Comparison of ENCODE assay signal across 9 mouse cellular contexts in the genomic region with DNA sequence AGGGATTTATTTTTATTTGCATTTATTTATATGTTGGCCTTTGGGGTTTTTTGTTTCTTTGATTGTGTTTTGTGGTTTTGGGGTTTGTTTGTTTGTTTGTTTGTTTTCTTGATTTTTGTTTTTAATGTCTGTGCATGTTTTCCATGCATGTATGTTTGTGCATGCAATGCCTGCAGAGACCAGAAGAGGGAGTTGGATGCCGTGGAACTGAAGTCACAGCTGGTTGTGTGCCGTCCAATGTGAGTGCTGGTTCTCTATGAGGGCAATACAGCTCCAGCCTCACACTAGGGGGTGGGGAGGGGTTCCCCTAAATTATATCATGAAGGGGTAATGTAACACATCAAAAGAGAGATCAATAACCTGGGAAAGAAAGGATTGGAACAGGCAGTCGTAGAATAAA. TPM values are rescaled to one million over a fixed set of nuclear protein-coding genes. Genes with fewer than 3 reads are reported as not detected.
A peak's percentile ranks its signal among the peaks of the same experiment; 100 is the strongest.
DNase-seq lines count a peak whose midpoint lies in the region; ATAC-seq and TF ChIP-seq lines count a peak whose summit lies in the region.
"Had no signal": no experiment of that assay in that cellular context is flagged by ENCODE, and none has a peak within 500 bp of the region (broad histone marks: within the 10 kb centered on the region; RNA-seq: fewer than 3 reads in every experiment).

No protein-coding gene starts in this region.

- no peak for TF ChIP-seq EP300 in ES-Bruce4 (IDR thresholded peaks at IDR 0.05; ENCODE audit: insufficient read depth, low read depth, low read length)

- H3K36me3 ChIP-seq in kidney, embryonic 14.5 days (ENCODE audit: control insufficient read depth, insufficient read depth, low read length), result no peaks in the 10 kb centered on the region
- no peaks in the 10 kb centered on the region for H3K36me3 ChIP-seq in ES-Bruce4 (ENCODE audit: control insufficient read depth, insufficient read depth, low read length, poor library complexity, severe bottlenecking)
- H3K36me3 ChIP-seq: embryonic facial prominence, embryonic 15.5 days; limb, embryonic 12.5 days had no signal

- no peaks in the 10 kb centered on the region for H3K4me1 ChIP-seq in kidney, embryonic 14.5 days (ENCODE audit: control insufficient read depth, insufficient read depth, low read length)
- H3K4me1 ChIP-seq in ES-Bruce4 (ENCODE audit: control insufficient read depth, insufficient read depth, low read length), result no peaks in the 10 kb centered on the region
- H3K4me1 ChIP-seq: embryonic facial prominence, embryonic 15.5 days; limb, embryonic 12.5 days had no signal

- peak; percentile 82 for TF ChIP-seq CTCF in ES-Bruce4 (IDR thresholded peaks at IDR 0.05; ENCODE audit: low read depth, low read length)
- peak; percentile 56; the same call in 1 of the 2 replicates for TF ChIP-seq CTCF in brain, embryonic 14.5 days (IDR thresholded peaks at IDR 0.05; ENCODE audit: borderline replicate concordance, extremely low read depth, insufficient read depth, insufficient read length)

- 57% methylated on average over 3 of the region's 3 CpGs for WGBS in kidney, embryonic 14.5 days

- no peaks in the 10 kb centered on the region for H3K9me3 ChIP-seq in kidney, embryonic 14.5 days (ENCODE audit: control insufficient read depth, low read length)
- no peaks in the 10 kb centered on the region for H3K9me3 ChIP-seq in ES-Bruce4 (replicated peaks; ENCODE audit: control insufficient read depth, insufficient read depth, low read length, poor library complexity, severe bottlenecking)
- H3K9me3 ChIP-seq: embryonic facial prominence, embryonic 15.5 days; limb, embryonic 12.5 days had no signal

- TF ChIP-seq POLR2A in ES-Bruce4 (IDR thresholded peaks at IDR 0.05; ENCODE audit: insufficient read depth, low read length), result no peak
- no peak for TF ChIP-seq POLR2A in brain, embryonic 14.5 days (IDR thresholded peaks at IDR 0.05; ENCODE audit: borderline replicate concordance, extremely low read depth, insufficient read depth, insufficient read length, poor library complexity, severe bottlenecking)

- no peak overlapping the region for H3K4me2 ChIP-seq in kidney, embryonic 14.5 days (replicated peaks; ENCODE audit: low read depth, low read length)
- H3K4me2 ChIP-seq: embryonic facial prominence, embryonic 15.5 days; limb, embryonic 12.5 days had no signal

- no peak overlapping the region for H3K27ac ChIP-seq in kidney, embryonic 14.5 days (ENCODE audit: low read depth, low read length)
- H3K27ac ChIP-seq in ES-Bruce4 (ENCODE audit: insufficient read depth, low read length), result no peak overlapping the region
- H3K27ac ChIP-seq: embryonic facial prominence, embryonic 15.5 days; limb, embryonic 12.5 days had no signal

- no peak for ATAC-seq in kidney, embryonic 14.5 days (ENCODE audit: low FRiP score, low TSS enrichment)

- no peaks in the 10 kb centered on the region for H3K27me3 ChIP-seq in kidney, embryonic 14.5 days (ENCODE audit: control insufficient read depth, insufficient read depth, low read length)
- no peaks in the 10 kb centered on the region for H3K27me3 ChIP-seq in ES-Bruce4 (ENCODE audit: control insufficient read depth, insufficient read depth, low read length, poor library complexity, severe bottlenecking)
- H3K27me3 ChIP-seq: embryonic facial prominence, embryonic 15.5 days; limb, embryonic 12.5 days had no signal

- peak; percentile 34 for DNase-seq in kidney, postnatal 10 days
- DNase-seq in brain, embryonic 14.5 days (ENCODE audit: low read depth), result no peak
- DNase-seq in naive thymus-derived CD4-positive, alpha-beta T cell, adult 2 months (ENCODE audit: low read depth), result peak; percentile 55
- no peak for DNase-seq in urinary bladder, adult 18-20 months (ENCODE audit: low spot score in 2 of 2)
- no peak for DNase-seq in left cerebral cortex, adult 11 months (ENCODE audit: low spot score)

- no peak overlapping the region for H3K4me3 ChIP-seq in kidney, embryonic 14.5 days (ENCODE audit: low read length)
- H3K4me3 ChIP-seq in ES-Bruce4 (ENCODE audit: low read depth, low read length), result no peak overlapping the region
- H3K4me3 ChIP-seq: embryonic facial prominence, embryonic 15.5 days; limb, embryonic 12.5 days had no signal

- H3K9ac ChIP-seq in kidney, embryonic 14.5 days (ENCODE audit: low read depth, low read length), result no peak overlapping the region
- no peak overlapping the region for H3K9ac ChIP-seq in ES-Bruce4 (ENCODE audit: low read depth, poor library complexity, severe bottlenecking)
- H3K9ac ChIP-seq: embryonic facial prominence, embryonic 15.5 days; limb, embryonic 12.5 days had no signal

RNA-seq across cellular contexts. Expression of a gene that starts 58.2 kb away (rescaled TPM):
- polyA plus RNA-seq in kidney, embryonic 14.5 days (2014; fragmentation: Nextera tagmentation; extraction: Ambion mirVana), result 23.6 and 27.0 TPM in 2 replicates
- polyA plus RNA-seq in ES-Bruce4 (2011; ENCODE audit: insufficient read depth, insufficient read length, low read depth, missing spikeins), result 13.9 and 15.4 TPM in 2 replicates
- polyA plus RNA-seq in brain, embryonic 14.5 days (2012; rRNA removed), result 19.5 and 21.8 TPM in 2 replicates

Comparison
In these comparisons a context has a peak if more than half of its experiments do, and no peak if none do; other contexts are left out.
1. DNase-seq: peak in kidney, postnatal 10 days (single experiment) and naive thymus-derived CD4-positive, alpha-beta T cell, adult 2 months (single experiment); none in brain, embryonic 14.5 days (single experiment), urinary bladder, adult 18-20 months (0 of 2) and left cerebral cortex, adult 11 months (single experiment).